Mouse (Mus musculus) cerebellum, adult 2 months (tissue): ENCODE data around the gene Fbln2.

Experiments
- CTCF ChIP-seq: fragments of 200-500 bp; IDR thresholded peaks from 2 replicates; pipeline ENCODE4 v1.5.1; 2011; ENCODE audit warnings: low read depth, mild to moderate bottlenecking, control low read depth, low read length, moderate library complexity, borderline replicate concordance; ENCODE audit not compliant: insufficient read depth
- POLR2A ChIP-seq: fragments of 200-500 bp; IDR thresholded peaks from 2 replicates; pipeline ENCODE4 v1.6.1; 2011; ENCODE audit warnings: low read length, control low read depth, borderline replicate concordance; ENCODE audit not compliant: insufficient read depth

- TF ChIP-seq POLR2A (no peak), CTCF (no peak)
Measured at GRCm38 (mm10) chr6:91163195-91163911, 48.9 kb upstream of the Fbln2 start.
